Mouse (Mus musculus): ENCODE measurements around the gene Tmem161a. TPM values are rescaled to one million over a fixed set of nuclear protein-coding genes. Genes with fewer than 3 reads are reported as not detected.
A peak's percentile ranks its signal among the peaks of the same experiment; 100 is the strongest.

Gene Tmem161a
- total RNA-seq, 2 experiments from 2014 or later: 90.1 to 101 TPM

- no peak for DNase-seq
These were observed 12.9 kb upstream of the Tmem161a start for GRCm38 (mm10) chr8:70159211-70159610.

- no peak for DNase-seq
These were observed 12.1 kb upstream of the Tmem161a start for GRCm38 (mm10) chr8:70160015-70160414.

- DNase-seq: no peak
These were observed 8.8 kb upstream of the Tmem161a start for GRCm38 (mm10) chr8:70163316-70163715.

GRCm38 (mm10) chr8:70166504-70167110 is 5.5 kb upstream of the Tmem161a start:
- peak; percentile 48 to 76 for DNase-seq

GRCm38 (mm10) chr8:70170116-70170515 is 2.0 kb upstream of the Tmem161a start:
- DNase-seq: no peak

- no peak for DNase-seq
These were observed 1.4 kb upstream of the Tmem161a start for GRCm38 (mm10) chr8:70170748-70171147.

- DNase-seq: no peak
These were observed 916 bp upstream of the Tmem161a start for GRCm38 (mm10) chr8:70171240-70171639.

GRCm38 (mm10) chr8:70173320-70173719 is 1.2 kb downstream of the Tmem161a start:
- no peak for DNase-seq

GRCm38 (mm10) chr8:70174079-70174478 is 1.9 kb downstream of the Tmem161a start:
- DNase-seq: peak in 1 of 2 experiments; percentile 14

GRCm38 (mm10) chr8:70178231-70178630 is 6.1 kb downstream of the Tmem161a start:
- no peak for DNase-seq

- DNase-seq: no peak
These were observed 6.9 kb downstream of the Tmem161a start for GRCm38 (mm10) chr8:70179082-70179481.

- DNase-seq: no peak
These were observed 9.2 kb downstream of the Tmem161a start for GRCm38 (mm10) chr8:70181212-70181902.

GRCm38 (mm10) chr8:70181903-70182252 is 9.7 kb downstream of the Tmem161a start:
- DNase-seq: no peak

- DNase-seq: no peak
These were observed 11.0 kb downstream of the Tmem161a start for GRCm38 (mm10) chr8:70183194-70183593.

GRCm38 (mm10) chr8:70188707-70189106 is 16.6 kb downstream of the Tmem161a start:
- peak; percentile 44 to 60 for DNase-seq

GRCm38 (mm10) chr8:70193238-70193637 is 21.1 kb downstream of the Tmem161a start:
- peak in 1 of 2 experiments; percentile 42 for DNase-seq

- no peak for DNase-seq
These were observed 22.0 kb downstream of the Tmem161a start for GRCm38 (mm10) chr8:70194191-70194590.

GRCm38 (mm10) chr8:70195762-70196161 is 23.6 kb downstream of the Tmem161a start:
- DNase-seq: no peak

GRCm38 (mm10) chr8:70197603-70198002 is 25.4 kb downstream of the Tmem161a start:
- no peak for DNase-seq

GRCm38 (mm10) chr8:70200098-70200681 is 28.0 kb downstream of the Tmem161a start:
- DNase-seq: peak; percentile 46 to 57

- DNase-seq: no peak
These were observed 29.3 kb downstream of the Tmem161a start for GRCm38 (mm10) chr8:70201417-70201816.

- DNase-seq: no peak
These were observed 30.9 kb downstream of the Tmem161a start for GRCm38 (mm10) chr8:70203072-70203471.

- DNase-seq: no peak
These were observed 32.6 kb downstream of the Tmem161a start for GRCm38 (mm10) chr8:70204757-70205156.

- DNase-seq: no peak
These were observed 36.0 kb downstream of the Tmem161a start for GRCm38 (mm10) chr8:70208130-70208529.
